Mouse (Mus musculus): ENCODE measurements at regions not wholly inside any gene's neighbourhood (a gene's known extent, or its start where the extent isn't known, plus 50 kb on each side); places are given as distances from the start of the nearest gene placed in this dataset.
A peak's percentile ranks its signal among the peaks of the same experiment; 100 is the strongest.

- intact Hi-C loops (cut with DNase I): no loop called here
- H3K9ac ChIP-seq (ENCODE audit: low read depth, low read length): no peak overlapping the region
- H3K36me3 ChIP-seq (ENCODE audit: control insufficient read depth, insufficient read depth, low read length): no peaks in the 10 kb centered on the region
- H3K4me1 ChIP-seq (ENCODE audit: control insufficient read depth, insufficient read depth, low read length): no peaks in the 10 kb centered on the region
- WGBS: 77% methylated on average over 9 of the region's 9 CpGs
- TF ChIP-seq CTCF (IDR thresholded peaks at IDR 0.05) (no peak), EP300 (IDR thresholded peaks at IDR 0.05; ENCODE audit: insufficient read depth, low read depth, low read length) (no peak), POLR2A (IDR thresholded peaks at IDR 0.05; ENCODE audit: insufficient read depth, low read depth, low read length) (no peak)
- H3K79me2 ChIP-seq (replicated peaks; ENCODE audit: control insufficient read depth, insufficient read depth, low read length): no peaks in the 10 kb centered on the region
- H3K27me3 ChIP-seq (ENCODE audit: control insufficient read depth, insufficient read depth, low read length): no peaks in the 10 kb centered on the region
- no peak overlapping the region for H3K4me3 ChIP-seq
- H3K27ac ChIP-seq: no peak overlapping the region
- no peak for DNase-seq
These were observed 79.4 kb upstream of the Mgme1 start for GRCm38 (mm10) chr2:144191018-144191417.

GRCm38 (mm10) chr2:144191707-144192106, 78.8 kb upstream of the Mgme1 start:
- Histone ChIP-seq H3K27ac (no peak overlapping the region), H3K4me1 (ENCODE audit: control insufficient read depth, insufficient read depth, low read length) (no peaks in the 10 kb centered on the region), H3K36me3 (ENCODE audit: control insufficient read depth, insufficient read depth, low read length) (no peaks in the 10 kb centered on the region), H3K79me2 (replicated peaks; ENCODE audit: control insufficient read depth, insufficient read depth, low read length) (no peaks in the 10 kb centered on the region), H3K4me3 (no peak overlapping the region), H3K9ac (ENCODE audit: low read depth, low read length) (no peak overlapping the region), H3K27me3 (ENCODE audit: control insufficient read depth, insufficient read depth, low read length) (no peaks in the 10 kb centered on the region)
- intact Hi-C loops (cut with DNase I): no loop called here
- TF ChIP-seq CTCF (IDR thresholded peaks at IDR 0.05) (0 out of 2 replicates have a peak, but pooled peaks have one; percentile 15), EP300 (IDR thresholded peaks at IDR 0.05; ENCODE audit: insufficient read depth, low read depth, low read length) (no peak)
- WGBS: 72% methylated on average over 4 of the region's 4 CpGs
- no peak for DNase-seq

GRCm38 (mm10) chr2:144192428-144192827, 78.0 kb upstream of the Mgme1 start:
- H3K4me3 ChIP-seq: no peak overlapping the region
- H3K79me2 ChIP-seq (replicated peaks; ENCODE audit: control insufficient read depth, insufficient read depth, low read length): no peaks in the 10 kb centered on the region
- no peak overlapping the region for H3K9ac ChIP-seq (ENCODE audit: low read depth, low read length)
- no peaks in the 10 kb centered on the region for H3K4me1 ChIP-seq (ENCODE audit: control insufficient read depth, insufficient read depth, low read length)
- no peak overlapping the region for H3K27ac ChIP-seq
- WGBS: 78% methylated on average over 8 of the region's 8 CpGs
- TF ChIP-seq POLR2A (IDR thresholded peaks at IDR 0.05; ENCODE audit: insufficient read depth, low read depth, low read length) (no peak), EP300 (IDR thresholded peaks at IDR 0.05; ENCODE audit: insufficient read depth, low read depth, low read length) (no peak), CTCF (IDR thresholded peaks at IDR 0.05) (no peak)
- intact Hi-C loops (cut with DNase I): no loop called here
- H3K27me3 ChIP-seq (ENCODE audit: control insufficient read depth, insufficient read depth, low read length): no peaks in the 10 kb centered on the region
- DNase-seq: no peak
- no peaks in the 10 kb centered on the region for H3K36me3 ChIP-seq (ENCODE audit: control insufficient read depth, insufficient read depth, low read length)

- DNase-seq: peak in 1 of 2 experiments; percentile 56
- no peaks in the 10 kb centered on the region for H3K79me2 ChIP-seq (replicated peaks; ENCODE audit: control insufficient read depth, insufficient read depth, low read length)
- no peak overlapping the region for H3K27ac ChIP-seq
- TF ChIP-seq EP300 (IDR thresholded peaks at IDR 0.05; ENCODE audit: insufficient read depth, low read depth, low read length) (no peak), POLR2A (IDR thresholded peaks at IDR 0.05; ENCODE audit: insufficient read depth, low read depth, low read length) (no peak), CTCF (IDR thresholded peaks at IDR 0.05) (no peak)
- H3K4me3 ChIP-seq: no peak overlapping the region
- H3K9ac ChIP-seq (ENCODE audit: low read depth, low read length): no peak overlapping the region
- 43% methylated on average over 14 of the region's 14 CpGs for WGBS
- no peaks in the 10 kb centered on the region for H3K4me1 ChIP-seq (ENCODE audit: control insufficient read depth, insufficient read depth, low read length)
- intact Hi-C loops (cut with DNase I): loop anchor here (5.0 kb wide), 1 partner anchor 74 kb away; no protein-coding TSS in a partner anchor
- no peaks in the 10 kb centered on the region for H3K36me3 ChIP-seq (ENCODE audit: control insufficient read depth, insufficient read depth, low read length)
- no peaks in the 10 kb centered on the region for H3K27me3 ChIP-seq (ENCODE audit: control insufficient read depth, insufficient read depth, low read length)
These were observed 74.6 kb upstream of the Mgme1 start for GRCm38 (mm10) chr2:144195851-144196250.

- Histone ChIP-seq H3K4me3 (no peak overlapping the region), H3K9ac (ENCODE audit: low read depth, low read length) (no peak overlapping the region), H3K27ac (no peak overlapping the region), H3K4me1 (ENCODE audit: control insufficient read depth, insufficient read depth, low read length) (no peaks in the 10 kb centered on the region), H3K27me3 (ENCODE audit: control insufficient read depth, insufficient read depth, low read length) (no peaks in the 10 kb centered on the region), H3K36me3 (ENCODE audit: control insufficient read depth, insufficient read depth, low read length) (no peaks in the 10 kb centered on the region), H3K79me2 (replicated peaks; ENCODE audit: control insufficient read depth, insufficient read depth, low read length) (no peaks in the 10 kb centered on the region)
- WGBS: 85% methylated on average over 2 of the region's 2 CpGs
- intact Hi-C loops (cut with DNase I): loop anchor here (1.0 to 5.0 kb wide), 2 partner anchors 33 to 75 kb away; no protein-coding TSS in a partner anchor
- peak; percentile 57 for TF ChIP-seq CTCF (IDR thresholded peaks at IDR 0.05)
- TF ChIP-seq EP300 (IDR thresholded peaks at IDR 0.05; ENCODE audit: insufficient read depth, low read depth, low read length): no peak
- no peak for DNase-seq
These were observed 73.3 kb upstream of the Mgme1 start for GRCm38 (mm10) chr2:144197139-144197538.

GRCm38 (mm10) chr2:144198326-144199051, 72.0 kb upstream of the Mgme1 start:
- Histone ChIP-seq H3K9ac (ENCODE audit: low read depth, low read length) (no peak overlapping the region), H3K27me3 (ENCODE audit: control insufficient read depth, insufficient read depth, low read length) (no peaks in the 10 kb centered on the region), H3K4me1 (ENCODE audit: control insufficient read depth, insufficient read depth, low read length) (no peaks in the 10 kb centered on the region), H3K27ac (no peak overlapping the region), H3K36me3 (ENCODE audit: control insufficient read depth, insufficient read depth, low read length) (no peaks in the 10 kb centered on the region), H3K4me3 (no peak overlapping the region), H3K79me2 (replicated peaks; ENCODE audit: control insufficient read depth, insufficient read depth, low read length) (no peaks in the 10 kb centered on the region)
- DNase-seq: no peak
- intact Hi-C loops (cut with DNase I): loop anchor here (5.0 kb wide), 1 partner anchor 76 kb away; no protein-coding TSS in a partner anchor
- no peak for TF ChIP-seq CTCF (IDR thresholded peaks at IDR 0.05)
- no peak for TF ChIP-seq POLR2A (IDR thresholded peaks at IDR 0.05; ENCODE audit: insufficient read depth, low read depth, low read length)
- TF ChIP-seq EP300 (IDR thresholded peaks at IDR 0.05; ENCODE audit: insufficient read depth, low read depth, low read length): no peak
- 33% methylated on average over 13 of the region's 13 CpGs for WGBS

Data from heart, adult 2 months (tissue).